Mouse (Mus musculus) G1E (cell line): ENCODE measurements around the gene Myt1l. TPM values are rescaled to one million over a fixed set of nuclear protein-coding genes. Genes with fewer than 3 reads are reported as not detected.

Source experiments
- ATAC-seq: 2 replicates; pipeline ENCODE4 v1.8.0; 2016; ENCODE audit warnings: mild to moderate bottlenecking; ENCODE audit not compliant: insufficient number of reproducible peaks, poor library complexity, low FRiP score, severe bottlenecking; ENCODE audit errors: extremely low read depth
- DNase-seq: peaks from one replicate; pipeline ENCODE4 v3.0.0; 2012; ENCODE audit warnings: low spot score
- H3K27me3 ChIP-seq: 2 replicates; pipeline ENCODE4 v1.6.1; 2012; ENCODE audit warnings: mild to moderate bottlenecking, low read length, inconsistent platforms; ENCODE audit not compliant: insufficient read depth
- H3K36me3 ChIP-seq: replicated peaks from 2 replicates; pipeline ENCODE3; 2012; ENCODE audit warnings: mild to moderate bottlenecking, inconsistent platforms
- H3K4me1 ChIP-seq: 2 replicates; pipeline ENCODE4 v1.6.1; 2012; ENCODE audit warnings: low read depth, low read length, inconsistent platforms, mixed read lengths; ENCODE audit not compliant: insufficient read depth
- H3K4me3 ChIP-seq: 2 replicates; pipeline ENCODE4 v1.5.1; 2012; ENCODE audit warnings: low read depth, mild to moderate bottlenecking, inconsistent platforms, low read length, moderate library complexity, mixed read lengths
- H3K9me3 ChIP-seq: replicated peaks from 2 replicates; pipeline ENCODE4 v1.6.1; 2012; ENCODE audit warnings: inconsistent platforms
- CTCF ChIP-seq: IDR thresholded peaks from 2 replicates; pipeline ENCODE4 v1.5.1; 2012; ENCODE audit warnings: low read depth, low read length, inconsistent platforms, mixed read lengths
- GATA1 ChIP-seq: IDR thresholded peaks from 2 replicates; pipeline ENCODE4 v1.6.1; 2012; ENCODE audit warnings: borderline replicate concordance, low read length, inconsistent platforms, mixed read lengths
- GATA2 ChIP-seq: IDR thresholded peaks from 2 replicates; pipeline ENCODE4 v1.6.1; 2012; ENCODE audit warnings: low read depth, low read length, inconsistent platforms, borderline replicate concordance
- POLR2AphosphoS5 ChIP-seq: IDR thresholded peaks from 2 replicates; pipeline ENCODE4 v1.6.1; 2012; ENCODE audit warnings: low read depth, low read length, inconsistent platforms; ENCODE audit not compliant: insufficient replicate concordance
- TAL1 ChIP-seq: conservative IDR thresholded peaks from 2 replicates; pipeline ENCODE4 v1.6.1; 2012; ENCODE audit warnings: low read depth, low read length, inconsistent platforms, mixed read lengths
- polyA plus RNA-seq: library from polyadenylated mRNA; stranded (reverse); fragments of >175 nt; gene quantifications from 2 replicates; pipeline ENCODE4 v1.2.3, GENCODE M21; 2012
- total RNA-seq, 2 experiments: library from RNA; stranded (forward) in 1 of 2; stranded (reverse) in 1 of 2; fragments of 200-1000 nt in 1 of 2; fragments of >200 nt in 1 of 2; fragmentation: Nextera tagmentation in 1 of 2; gene quantifications; 2 replicates each; pipeline ENCODE4 v1.2.3; 2014 to 2017

Gene Myt1l
- total and polyA plus RNA-seq, 3 experiments: 0.33 TPM; not detected in 2

DNA sequence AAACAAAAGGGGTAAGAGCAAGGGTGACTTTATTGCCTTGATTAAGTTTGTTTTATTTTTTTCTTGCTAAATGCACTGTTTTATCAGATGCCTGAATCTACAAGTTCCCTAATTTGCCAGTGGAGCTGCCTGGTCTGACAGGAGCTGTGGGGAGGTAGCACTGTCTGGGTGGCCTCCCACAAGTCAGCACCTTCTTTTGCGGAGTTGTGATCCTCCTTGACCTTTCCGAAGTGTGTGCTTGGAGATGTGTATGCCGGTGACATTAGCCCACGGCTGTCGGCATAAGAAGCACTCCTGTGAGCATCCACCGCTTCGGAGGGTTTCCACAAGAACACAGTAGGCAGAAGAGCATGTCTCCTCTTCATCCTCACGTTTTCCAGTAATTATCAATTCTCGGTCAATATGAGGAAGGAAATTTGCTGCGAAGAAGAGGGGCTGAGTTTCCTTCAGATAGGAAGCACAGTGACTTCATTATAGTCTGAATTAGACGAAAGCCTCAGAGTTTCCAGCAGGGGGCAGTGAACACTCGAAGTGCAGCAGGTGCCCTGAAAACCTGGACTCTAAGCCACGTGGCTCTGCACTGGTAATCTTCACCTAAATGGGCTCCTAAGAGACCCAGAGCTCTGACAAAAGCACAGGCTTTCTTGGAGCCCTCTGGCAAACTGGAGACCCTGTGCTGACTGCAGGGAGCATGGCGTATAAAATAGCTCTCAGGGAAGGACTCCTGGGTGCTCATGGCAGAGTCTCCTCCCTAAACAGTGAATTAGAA lies 147.6 kb downstream of the Myt1l start:
- Histone ChIP-seq H3K4me1 (no peaks in the 10 kb centered on the region), H3K36me3 (no peaks in the 10 kb centered on the region), H3K4me3 (no peak overlapping the region), H3K27me3 (no peaks in the 10 kb centered on the region), H3K9me3 (peaks cover 54% of the 10 kb centered on the region)
- TF ChIP-seq CTCF (no peak), GATA1 (no peak), GATA2 (no peak), TAL1 (no peak), POLR2AphosphoS5 (no peak)
- DNase-seq (no peak), ATAC-seq (no peak)

DNA sequence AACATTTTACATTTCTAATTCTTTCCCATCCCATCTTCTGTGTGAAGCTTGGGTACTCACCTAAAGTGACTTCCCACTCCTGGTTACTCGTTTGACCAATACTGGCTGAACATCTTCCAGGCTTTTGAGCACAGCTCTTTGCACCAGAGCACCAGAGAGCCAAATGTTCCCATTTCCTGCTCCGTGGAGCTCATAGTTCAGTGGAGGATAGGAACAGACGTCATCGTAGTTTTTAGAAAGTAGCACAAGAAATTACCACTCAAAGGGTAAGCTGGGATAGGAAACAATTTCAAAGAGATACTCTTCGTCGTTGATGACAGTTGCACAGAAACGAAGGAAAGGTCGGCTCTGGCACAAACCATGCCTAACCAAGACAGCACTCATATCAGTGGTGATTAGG lies 154.2 kb downstream of the Myt1l start:
- TF ChIP-seq GATA1: no peak
- TF ChIP-seq GATA2: no peak
- no peak for TF ChIP-seq POLR2AphosphoS5
- no peak for TF ChIP-seq CTCF
- TF ChIP-seq TAL1: no peak
- no peak for DNase-seq
- Histone ChIP-seq H3K36me3 (no peaks in the 10 kb centered on the region), H3K4me3 (no peak overlapping the region), H3K27me3 (no peaks in the 10 kb centered on the region), H3K4me1 (no peaks in the 10 kb centered on the region), H3K9me3 (peaks cover 49% of the 10 kb centered on the region)
- no peak for ATAC-seq

DNA sequence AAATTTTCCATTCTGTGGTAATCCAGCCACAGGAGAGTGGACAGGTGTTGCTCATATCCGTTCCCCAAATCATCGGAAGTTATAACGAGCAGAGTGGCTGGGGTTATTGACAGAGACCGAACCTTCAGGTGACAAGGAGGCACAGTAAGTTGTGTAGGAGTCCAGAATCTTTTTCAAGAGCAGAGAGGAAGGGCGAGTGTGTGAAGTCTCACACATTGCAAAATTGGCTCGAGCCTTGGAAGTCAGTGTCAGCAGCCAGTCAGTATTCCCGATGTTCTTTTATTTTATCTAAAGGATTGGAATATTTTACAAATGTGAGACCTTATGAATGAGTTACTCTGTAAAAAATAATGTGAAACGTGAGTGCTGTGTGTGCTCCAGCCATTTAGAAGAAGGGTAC lies 154.8 kb downstream of the Myt1l start:
- no peak for ATAC-seq

DNA sequence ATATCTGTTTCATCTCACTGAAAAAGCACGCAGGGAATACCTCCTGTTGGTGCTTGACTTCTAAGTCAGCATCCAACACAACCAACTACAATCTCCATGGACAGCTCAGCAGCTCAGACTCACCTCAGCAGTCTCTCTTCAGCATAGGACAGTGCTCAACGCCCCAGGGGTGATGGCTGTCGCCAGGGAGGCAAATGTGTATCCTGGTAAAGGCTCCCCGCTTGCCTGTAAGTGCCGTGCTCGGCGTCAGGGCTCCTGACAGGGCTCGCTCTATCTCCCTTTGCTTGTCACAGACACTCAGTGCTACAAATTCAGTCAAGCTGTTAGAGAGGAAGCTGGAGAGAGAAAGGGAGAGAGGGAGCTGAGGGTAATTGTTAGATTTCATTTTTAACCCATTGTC lies 158.1 kb downstream of the Myt1l start:
- DNase-seq (no peak), ATAC-seq (no peak)
- Histone ChIP-seq H3K4me3 (no peak overlapping the region), H3K4me1 (no peaks in the 10 kb centered on the region), H3K36me3 (no peaks in the 10 kb centered on the region), H3K27me3 (no peaks in the 10 kb centered on the region), H3K9me3 (peaks cover 63% of the 10 kb centered on the region)
- TF ChIP-seq CTCF (no peak), POLR2AphosphoS5 (no peak), TAL1 (no peak), GATA2 (no peak)

More for the DNA sequence above, 154.8 kb downstream of the Myt1l start:
- H3K9me3 ChIP-seq: peaks cover 49% of the 10 kb centered on the region
- no peak overlapping the region for H3K4me3 ChIP-seq
- no peaks in the 10 kb centered on the region for H3K36me3 ChIP-seq
- no peaks in the 10 kb centered on the region for H3K27me3 ChIP-seq
- no peak for TF ChIP-seq CTCF
- TF ChIP-seq TAL1: no peak
- no peak for TF ChIP-seq GATA2
- no peak for TF ChIP-seq GATA1
- TF ChIP-seq POLR2AphosphoS5: no peak
- no peaks in the 10 kb centered on the region for H3K4me1 ChIP-seq
- no peak for DNase-seq

DNA sequence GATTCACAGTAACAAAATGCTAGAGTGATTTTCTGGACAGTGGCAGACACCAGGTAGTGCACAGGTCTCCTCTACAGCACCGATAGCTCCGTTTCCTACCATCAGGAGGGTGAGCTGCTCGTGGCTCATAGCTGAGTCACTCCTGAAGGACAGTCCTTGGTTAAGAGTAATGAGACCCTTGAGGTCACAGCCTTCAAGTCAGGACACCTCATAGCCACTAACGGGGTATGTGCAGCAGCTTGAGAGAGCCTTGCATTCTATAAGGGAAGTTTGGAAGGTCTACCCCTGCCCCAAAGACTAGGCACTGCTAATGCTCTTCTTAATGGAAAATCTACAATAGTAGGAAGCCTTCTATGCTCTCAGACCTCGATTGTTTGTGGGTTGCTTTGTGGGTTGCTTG lies 163.4 kb downstream of the Myt1l start:
- Histone ChIP-seq H3K27me3 (no peaks in the 10 kb centered on the region), H3K36me3 (no peaks in the 10 kb centered on the region), H3K9me3 (peaks cover 58% of the 10 kb centered on the region), H3K4me1 (no peaks in the 10 kb centered on the region), H3K4me3 (no peak overlapping the region)
- TF ChIP-seq TAL1: no peak
- no peak for TF ChIP-seq GATA1
- TF ChIP-seq POLR2AphosphoS5: no peak
- no peak for TF ChIP-seq GATA2
- TF ChIP-seq CTCF: no peak
- ATAC-seq (no peak), DNase-seq (no peak)

DNA sequence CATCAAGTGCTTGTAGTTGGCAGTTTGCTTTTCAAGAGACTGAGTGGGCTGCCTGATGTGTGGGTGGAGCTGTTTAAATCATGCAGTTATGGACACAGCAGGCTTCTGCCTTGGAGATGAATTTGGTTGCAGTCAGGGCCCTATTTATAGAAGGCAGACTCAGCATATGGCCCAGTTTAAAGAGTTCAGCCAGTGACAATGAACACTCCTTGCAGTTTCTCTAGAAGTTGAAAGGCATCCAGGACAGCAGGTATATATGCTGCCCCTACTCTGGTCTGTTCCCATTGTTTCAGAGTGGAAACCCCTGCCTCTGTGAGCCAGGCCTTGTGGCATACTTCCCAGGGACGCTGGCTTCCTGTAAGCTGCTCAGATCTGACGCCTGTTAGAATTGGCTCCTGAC lies 167.0 kb downstream of the Myt1l start:
- ATAC-seq (no peak), DNase-seq (no peak)
- no peaks in the 10 kb centered on the region for H3K4me1 ChIP-seq
- H3K36me3 ChIP-seq: no peaks in the 10 kb centered on the region
- TF ChIP-seq GATA1 (no peak), CTCF (no peak), TAL1 (no peak), GATA2 (no peak), POLR2AphosphoS5 (no peak)
- peaks cover 56% of the 10 kb centered on the region for H3K9me3 ChIP-seq
- H3K4me3 ChIP-seq: no peak overlapping the region
- no peaks in the 10 kb centered on the region for H3K27me3 ChIP-seq
